Mouse (Mus musculus): ENCODE measurements at regions not wholly inside any gene's neighbourhood (a gene's known extent, or its start where the extent isn't known, plus 50 kb on each side); places are given as distances from the start of the nearest gene placed in this dataset.

DNA sequence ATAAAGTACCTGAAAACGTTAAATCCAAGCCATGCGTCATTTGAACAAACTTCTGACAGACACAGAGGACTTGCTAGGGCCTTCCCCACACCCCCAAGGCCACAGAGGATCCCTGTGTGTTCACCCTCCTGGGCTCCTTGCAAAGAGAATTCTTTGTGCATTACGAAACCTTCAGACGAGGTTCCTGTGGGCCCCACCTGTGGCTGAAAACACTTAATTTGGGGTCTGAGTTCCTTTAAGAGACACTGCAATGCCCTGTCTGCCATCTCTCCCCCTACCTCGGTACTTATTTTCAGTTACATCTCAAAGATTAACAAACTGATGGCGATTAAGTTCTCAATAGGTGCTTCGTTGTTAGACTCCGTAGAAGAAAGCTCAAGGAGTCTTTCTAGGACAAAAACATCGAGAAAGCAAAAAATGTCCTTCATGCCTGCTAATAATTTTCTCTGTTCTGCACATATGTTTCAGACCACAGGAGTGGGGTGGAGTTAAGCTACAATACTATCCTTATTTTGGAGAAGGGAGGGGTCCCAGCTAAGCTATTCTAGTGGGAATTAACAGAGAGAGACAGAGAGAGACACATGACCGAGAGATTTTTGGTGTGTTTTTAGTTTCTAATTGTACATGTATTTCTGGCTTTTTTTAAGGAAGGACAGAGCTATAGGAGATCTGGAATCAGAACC, 179.6 kb upstream of the Lrig3 start:
- H3K36me3 ChIP-seq (replicated peaks; ENCODE audit: low read length), result no peaks in the 10 kb centered on the region
- H3K4me3 ChIP-seq (replicated peaks), result peak overlapping the region; percentile 71
- H3K9me3 ChIP-seq, result peaks cover 28% of the 10 kb centered on the region
- H3K4me1 ChIP-seq, result no peaks in the 10 kb centered on the region; the same call in 1 of the 2 replicates
- no peaks in the 10 kb centered on the region for H3K27me3 ChIP-seq (replicated peaks)
- TF ChIP-seq GATA1 (IDR thresholded peaks at IDR 0.05; ENCODE audit: borderline replicate concordance, low read length) (no peak), FLI1 (IDR thresholded peaks at IDR 0.05; ENCODE audit: low read length) (no peak)

DNA sequence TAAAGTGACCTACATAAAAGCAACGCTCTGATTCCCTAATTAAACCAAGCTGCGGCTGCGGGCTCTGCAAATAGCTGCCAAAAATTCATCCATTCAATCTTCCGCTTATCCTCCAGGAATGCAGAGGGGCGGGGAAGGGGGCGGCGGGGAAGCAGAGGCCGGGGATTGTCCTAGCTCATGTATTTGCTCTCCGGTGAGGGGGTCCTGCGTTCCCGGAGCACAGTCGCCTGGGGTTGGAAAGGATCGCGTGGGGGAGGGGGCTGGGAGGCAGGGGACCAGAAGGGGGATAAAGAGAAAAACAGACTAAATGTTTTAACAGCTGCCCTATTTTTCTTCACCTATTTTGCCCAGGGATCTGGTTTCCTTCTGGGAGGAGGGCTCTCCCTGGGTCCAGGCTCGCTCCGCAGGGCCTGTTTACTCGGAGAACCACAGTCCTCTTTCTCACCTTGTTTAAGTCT, 179.1 kb upstream of the Lrig3 start:
- H3K36me3 ChIP-seq (replicated peaks; ENCODE audit: low read length), result no peaks in the 10 kb centered on the region
- no peaks in the 10 kb centered on the region; the same call in 1 of the 2 replicates for H3K4me1 ChIP-seq
- H3K9me3 ChIP-seq, result peaks cover 28% of the 10 kb centered on the region
- TF ChIP-seq GATA1 (IDR thresholded peaks at IDR 0.05; ENCODE audit: borderline replicate concordance, low read length), result no peak
- TF ChIP-seq FLI1 (IDR thresholded peaks at IDR 0.05; ENCODE audit: low read length), result no peak
- no peak overlapping the region for H3K4me3 ChIP-seq (replicated peaks)
- no peaks in the 10 kb centered on the region for H3K27me3 ChIP-seq (replicated peaks)

DNA sequence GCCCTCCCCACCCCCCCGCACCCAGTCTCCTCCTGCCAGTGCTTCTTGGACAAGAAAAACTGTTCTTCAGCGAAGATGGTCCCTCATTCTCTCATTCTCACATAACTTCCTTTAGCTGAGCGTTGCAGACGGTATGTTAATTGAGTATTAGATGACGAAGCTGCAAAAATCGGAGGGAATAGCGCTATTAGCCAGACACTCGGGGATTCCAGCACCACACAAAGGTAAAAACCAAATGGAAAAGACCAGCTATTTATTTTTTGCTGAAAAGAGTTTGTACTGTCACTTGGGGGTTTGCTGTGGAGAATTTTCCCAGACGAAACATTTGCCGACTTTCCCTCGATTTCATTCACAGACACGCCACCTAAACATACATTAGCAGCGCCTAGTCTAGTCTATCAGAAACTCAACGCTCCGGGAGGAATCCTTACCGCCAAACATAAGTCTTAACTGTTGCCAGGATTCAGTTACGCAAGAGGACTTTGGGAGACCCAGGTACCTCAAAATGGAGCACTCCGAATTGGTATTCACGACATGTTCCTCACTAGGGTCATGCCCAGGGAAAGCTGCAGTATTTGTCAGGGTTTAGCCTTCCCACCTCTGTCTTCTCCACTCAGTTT, 178.4 kb upstream of the Lrig3 start:
- H3K27me3 ChIP-seq (replicated peaks), result no peaks in the 10 kb centered on the region
- H3K36me3 ChIP-seq (replicated peaks; ENCODE audit: low read length), result no peaks in the 10 kb centered on the region
- no peak overlapping the region for H3K4me3 ChIP-seq (replicated peaks)
- no peak for TF ChIP-seq GATA1 (IDR thresholded peaks at IDR 0.05; ENCODE audit: borderline replicate concordance, low read length)
- H3K4me1 ChIP-seq, result no peaks in the 10 kb centered on the region; the same call in 1 of the 2 replicates
- peaks cover 28% of the 10 kb centered on the region for H3K9me3 ChIP-seq

DNA sequence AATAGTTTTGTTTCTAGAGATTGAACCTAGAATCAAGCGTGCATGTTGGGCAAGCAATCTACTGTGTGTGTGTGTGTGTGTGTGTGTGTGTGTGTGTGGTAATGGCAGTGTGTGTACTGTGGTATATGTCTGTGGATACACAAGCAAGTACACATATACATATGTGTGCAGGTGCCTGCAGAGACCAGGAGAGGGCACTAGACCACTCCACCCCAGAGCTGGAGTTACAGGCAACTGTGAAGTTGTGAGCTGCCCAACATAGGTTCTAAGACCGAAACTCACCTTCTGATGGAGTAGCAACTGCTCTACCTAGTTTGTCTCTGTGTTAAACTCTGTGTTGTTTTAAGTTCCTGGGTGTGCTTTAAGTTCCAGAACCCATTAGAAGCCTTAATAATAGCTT, 177.7 kb upstream of the Lrig3 start:
- Histone ChIP-seq H3K9me3 (peaks cover 29% of the 10 kb centered on the region), H3K4me3 (replicated peaks) (no peak overlapping the region), H3K27me3 (replicated peaks) (no peaks in the 10 kb centered on the region), H3K4me1 (no peaks in the 10 kb centered on the region; the same call in 1 of the 2 replicates), H3K36me3 (replicated peaks; ENCODE audit: low read length) (no peaks in the 10 kb centered on the region)
- no peak for TF ChIP-seq FLI1 (IDR thresholded peaks at IDR 0.05; ENCODE audit: low read length)
- TF ChIP-seq GATA1 (IDR thresholded peaks at IDR 0.05; ENCODE audit: borderline replicate concordance, low read length), result no peak

DNA sequence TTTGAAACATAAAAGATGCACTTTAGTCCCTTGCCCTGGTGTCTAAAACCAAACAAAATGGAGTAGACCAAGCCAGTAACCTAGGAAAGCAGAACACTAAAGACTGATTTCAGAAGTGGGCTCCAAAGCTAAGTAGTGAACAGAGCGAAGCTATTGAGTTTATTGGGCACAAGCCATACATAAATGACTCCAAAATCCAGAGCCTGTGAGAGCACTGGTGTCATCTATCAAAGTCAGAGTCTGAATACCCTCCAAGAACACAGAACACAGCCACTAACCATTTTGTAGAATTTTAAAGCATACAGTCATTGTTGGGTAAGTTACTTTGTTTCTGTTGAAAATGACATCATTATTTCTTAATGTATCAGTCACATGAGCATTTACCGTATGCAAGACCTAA, 175.0 kb upstream of the Lrig3 start:
- Histone ChIP-seq H3K4me1 (no peaks in the 10 kb centered on the region; the same call in 1 of the 2 replicates), H3K27me3 (replicated peaks) (no peaks in the 10 kb centered on the region), H3K36me3 (replicated peaks; ENCODE audit: low read length) (no peaks in the 10 kb centered on the region), H3K9me3 (peaks cover 46% of the 10 kb centered on the region), H3K4me3 (replicated peaks) (no peak overlapping the region)
- TF ChIP-seq GATA1 (IDR thresholded peaks at IDR 0.05; ENCODE audit: borderline replicate concordance, low read length), result no peak
- no peak for TF ChIP-seq FLI1 (IDR thresholded peaks at IDR 0.05; ENCODE audit: low read length)

DNA sequence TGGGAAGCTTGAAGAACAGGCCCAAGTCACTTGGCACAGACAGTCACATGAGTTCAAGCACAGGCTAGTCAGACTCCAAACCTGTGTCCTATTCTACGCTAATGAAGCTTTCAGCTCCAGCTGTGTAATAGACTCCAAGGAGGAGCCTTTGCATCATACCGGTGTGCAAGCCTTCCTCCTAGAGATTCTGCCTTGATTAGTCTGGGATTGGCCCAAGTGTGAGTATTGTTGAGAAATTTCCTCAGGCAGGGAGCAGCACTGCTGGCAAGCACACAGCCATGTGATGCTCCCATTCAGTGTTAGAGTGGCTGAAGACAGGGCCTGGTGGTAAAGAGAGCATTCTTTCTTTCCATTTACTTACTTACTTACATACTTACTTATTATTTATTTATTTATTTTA, 171.5 kb upstream of the Lrig3 start:
- Histone ChIP-seq H3K9me3 (peaks cover 39% of the 10 kb centered on the region), H3K27me3 (replicated peaks) (no peaks in the 10 kb centered on the region), H3K4me1 (no peaks in the 10 kb centered on the region), H3K36me3 (replicated peaks; ENCODE audit: low read length) (no peaks in the 10 kb centered on the region), H3K4me3 (replicated peaks) (no peak overlapping the region)
- TF ChIP-seq GATA1 (IDR thresholded peaks at IDR 0.05; ENCODE audit: borderline replicate concordance, low read length) (no peak), FLI1 (IDR thresholded peaks at IDR 0.05; ENCODE audit: low read length) (no peak)

DNA sequence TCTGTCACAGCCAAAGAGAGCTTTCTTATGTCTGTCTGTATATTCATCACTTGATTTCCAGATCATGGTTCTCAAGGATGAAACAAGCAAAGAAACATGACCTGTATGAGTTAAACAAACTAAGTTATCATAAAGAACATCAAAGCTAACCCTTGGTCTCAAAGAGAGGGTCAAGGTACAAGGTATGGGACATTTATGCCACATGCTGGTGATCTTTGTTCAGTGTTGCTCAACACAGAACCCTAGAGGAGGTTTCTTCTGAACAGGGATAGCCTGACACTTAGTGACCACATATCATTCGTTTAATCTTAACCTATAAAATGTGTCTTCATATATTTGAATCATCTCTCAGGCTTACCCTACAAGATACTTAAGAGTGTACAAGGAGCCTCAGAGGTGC, 170.6 kb upstream of the Lrig3 start:
- Histone ChIP-seq H3K27me3 (replicated peaks) (no peaks in the 10 kb centered on the region), H3K4me3 (replicated peaks) (no peak overlapping the region), H3K4me1 (no peaks in the 10 kb centered on the region), H3K36me3 (replicated peaks; ENCODE audit: low read length) (no peaks in the 10 kb centered on the region), H3K9me3 (peaks cover 33% of the 10 kb centered on the region)
- TF ChIP-seq FLI1 (IDR thresholded peaks at IDR 0.05; ENCODE audit: low read length) (no peak), GATA1 (IDR thresholded peaks at IDR 0.05; ENCODE audit: borderline replicate concordance, low read length) (no peak)

DNA sequence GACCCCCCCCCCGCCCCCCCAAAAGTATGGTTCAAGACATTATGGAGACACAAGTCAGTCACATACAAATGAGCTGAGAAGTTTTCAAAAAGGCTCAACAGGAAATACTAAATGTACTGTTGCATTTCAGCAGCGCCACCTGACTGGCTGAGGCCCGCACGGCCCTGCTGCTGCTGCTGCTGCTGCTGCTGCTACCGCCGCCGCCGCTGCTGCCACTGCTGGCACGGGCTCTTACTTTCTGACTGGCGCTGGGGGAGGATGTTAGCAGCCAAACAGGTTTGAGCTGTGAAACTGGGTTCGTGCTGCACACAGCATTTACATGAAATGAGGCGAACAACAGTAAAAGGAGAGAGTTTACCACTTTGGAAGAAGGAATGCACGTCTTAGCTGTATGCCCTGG, 167.3 kb upstream of the Lrig3 start:
- no peaks in the 10 kb centered on the region for H3K4me1 ChIP-seq
- no peaks in the 10 kb centered on the region for H3K36me3 ChIP-seq (replicated peaks; ENCODE audit: low read length)
- H3K4me3 ChIP-seq (replicated peaks), result no peak overlapping the region
- H3K9me3 ChIP-seq, result peaks cover 37% of the 10 kb centered on the region
- H3K27me3 ChIP-seq (replicated peaks), result no peaks in the 10 kb centered on the region
- TF ChIP-seq GATA1 (IDR thresholded peaks at IDR 0.05; ENCODE audit: borderline replicate concordance, low read length), result no peak
- TF ChIP-seq FLI1 (IDR thresholded peaks at IDR 0.05; ENCODE audit: low read length), result no peak

DNA sequence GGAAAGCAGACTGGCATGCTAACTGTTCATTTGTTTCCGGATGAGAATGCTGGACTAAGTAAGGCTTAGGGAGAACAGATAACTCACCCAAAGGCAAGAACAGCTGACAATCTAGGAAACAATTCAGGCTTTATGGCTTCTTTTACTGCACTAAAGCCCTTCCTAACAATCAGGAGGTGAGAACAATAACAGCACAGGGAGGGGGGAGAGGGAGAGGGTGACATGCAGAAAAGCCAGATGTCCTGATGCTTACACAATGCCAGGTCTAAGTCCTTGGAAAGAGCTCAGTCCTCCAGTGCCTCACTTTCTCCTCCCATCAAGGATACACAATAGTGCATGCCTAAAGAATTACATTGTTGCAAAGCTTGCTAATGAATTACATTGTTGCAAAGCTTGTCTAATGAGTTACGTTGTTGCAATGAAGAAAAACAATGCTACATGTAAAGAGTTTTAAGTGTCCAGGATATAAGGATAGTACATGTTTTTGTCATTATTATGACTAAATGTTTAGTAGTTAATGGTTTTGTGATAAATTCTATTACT, 165.3 kb upstream of the Lrig3 start:
- H3K9me3 ChIP-seq, result peaks cover 24% of the 10 kb centered on the region
- no peaks in the 10 kb centered on the region for H3K36me3 ChIP-seq (replicated peaks; ENCODE audit: low read length)
- TF ChIP-seq FLI1 (IDR thresholded peaks at IDR 0.05; ENCODE audit: low read length) (no peak), GATA1 (IDR thresholded peaks at IDR 0.05; ENCODE audit: borderline replicate concordance, low read length) (no peak)
- H3K27me3 ChIP-seq (replicated peaks), result no peaks in the 10 kb centered on the region
- no peak overlapping the region for H3K4me3 ChIP-seq (replicated peaks)
- no peaks in the 10 kb centered on the region for H3K4me1 ChIP-seq

DNA sequence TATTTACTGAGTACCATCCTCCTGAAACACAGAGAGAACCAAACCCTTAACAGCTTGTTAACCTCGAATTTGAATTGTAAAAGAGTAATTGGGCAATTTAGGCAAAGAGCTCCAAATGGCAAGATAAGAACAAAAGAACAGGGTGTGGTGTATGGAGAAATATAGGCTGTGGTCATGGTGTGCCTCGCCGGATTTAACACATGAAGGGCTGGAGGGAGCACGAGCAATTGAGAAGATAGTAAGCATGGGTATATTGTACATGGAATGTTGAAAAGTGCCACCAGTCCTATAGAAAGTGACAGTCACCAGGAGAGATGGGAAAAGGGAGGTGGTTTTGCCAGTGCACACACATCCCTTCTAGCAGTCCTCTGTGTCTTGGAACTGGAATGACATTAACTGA, 164.5 kb upstream of the Lrig3 start:
- TF ChIP-seq FLI1 (IDR thresholded peaks at IDR 0.05; ENCODE audit: low read length) (no peak), GATA1 (IDR thresholded peaks at IDR 0.05; ENCODE audit: borderline replicate concordance, low read length) (no peak)
- Histone ChIP-seq H3K36me3 (replicated peaks; ENCODE audit: low read length) (no peaks in the 10 kb centered on the region), H3K9me3 (peaks cover 23% of the 10 kb centered on the region), H3K4me1 (no peaks in the 10 kb centered on the region), H3K27me3 (replicated peaks) (no peaks in the 10 kb centered on the region), H3K4me3 (replicated peaks) (no peak overlapping the region)
